Mouse (Mus musculus): Measurements from ENCODE around the gene Ptpn13.

- TF ChIP-seq POLR2A (IDR thresholded peaks at IDR 0.05; ENCODE audit: borderline replicate concordance, extremely low read depth, insufficient read depth, insufficient read length, poor library complexity, severe bottlenecking) (no peak), CTCF (IDR thresholded peaks at IDR 0.05; ENCODE audit: borderline replicate concordance, extremely low read depth, insufficient read depth, insufficient read length) (no peak)
Observed at GRCm38 (mm10) chr5:103382951-103383350, 42.0 kb upstream of the Ptpn13 start.

All from brain, embryonic 14.5 days (tissue).